Mouse (Mus musculus): ENCODE results near the gene Nop2. TPM values are rescaled to one million over a fixed set of nuclear protein-coding genes. Genes with fewer than 3 reads are reported as not detected.

Gene Nop2
- polyA plus RNA-seq, 1 experiment, result 24.5 TPM

GRCm38 (mm10) chr6:125149569-125149950, 17.9 kb downstream of the Nop2 start:
- H3K4me1 ChIP-seq, result peaks cover 81% of the 10 kb centered on the region
- TF ChIP-seq FLI1 (IDR thresholded peaks at IDR 0.05; ENCODE audit: low read length) (no peak), GATA1 (IDR thresholded peaks at IDR 0.05; ENCODE audit: borderline replicate concordance, low read length) (no peak)
- H3K27me3 ChIP-seq (replicated peaks), result no peaks in the 10 kb centered on the region
- peak overlapping the region; percentile 34 for H3K4me3 ChIP-seq (replicated peaks)
- H3K9me3 ChIP-seq, result no peaks in the 10 kb centered on the region
- H3K36me3 ChIP-seq (replicated peaks; ENCODE audit: low read length), result peaks cover 71% of the 10 kb centered on the region

DNA sequence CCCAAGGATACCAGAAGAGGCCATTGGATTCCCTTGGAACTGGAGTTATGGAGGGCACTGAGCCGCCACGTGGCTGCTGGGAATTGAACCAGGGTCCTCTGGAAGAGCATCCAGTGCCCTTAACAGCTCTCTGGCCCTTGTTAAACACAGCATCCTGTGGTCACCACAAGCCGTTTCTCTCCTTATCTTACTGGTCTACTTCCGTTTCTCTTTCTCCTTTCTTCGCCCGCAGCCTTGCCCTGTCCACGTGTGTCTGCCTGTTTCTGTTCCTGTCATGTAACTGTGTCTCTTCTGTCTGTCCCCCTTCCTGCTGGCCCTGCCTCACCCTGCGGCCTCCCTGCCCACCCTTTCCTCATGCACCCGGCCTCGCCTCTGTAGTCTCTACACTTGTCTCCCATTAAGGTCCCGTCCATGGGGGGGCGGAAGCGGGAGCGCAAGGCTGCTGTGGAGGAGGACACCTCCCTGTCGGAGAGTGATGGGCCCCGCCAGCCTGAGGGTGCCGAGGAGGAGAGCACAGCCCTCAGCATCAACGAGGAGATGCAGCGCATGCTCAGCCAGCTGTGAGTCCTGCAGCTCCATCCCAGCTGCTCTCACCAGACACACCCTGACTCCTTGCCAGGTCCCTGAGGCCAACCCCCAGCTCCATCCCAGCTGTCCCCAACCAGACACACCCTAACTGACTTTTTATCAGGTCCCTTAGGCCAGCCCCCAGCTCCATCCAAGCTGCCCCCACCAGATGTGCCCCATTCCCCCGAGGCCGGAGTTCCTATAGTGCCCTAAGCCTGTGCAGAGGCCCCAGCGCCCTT, 20.7 kb downstream of the Nop2 start:
- peaks cover 89% of the 10 kb centered on the region for H3K36me3 ChIP-seq (replicated peaks; ENCODE audit: low read length)
- peaks cover 71% of the 10 kb centered on the region for H3K4me1 ChIP-seq

GRCm38 (mm10) chr6:125153018-125153389, 21.3 kb downstream of the Nop2 start:
- Histone ChIP-seq H3K36me3 (replicated peaks; ENCODE audit: low read length) (peaks cover 92% of the 10 kb centered on the region), H3K27me3 (replicated peaks) (no peaks in the 10 kb centered on the region), H3K4me1 (peaks cover 65% of the 10 kb centered on the region), H3K4me3 (replicated peaks) (no peak overlapping the region), H3K9me3 (no peaks in the 10 kb centered on the region)
- TF ChIP-seq FLI1 (IDR thresholded peaks at IDR 0.05; ENCODE audit: low read length) (no peak), GATA1 (IDR thresholded peaks at IDR 0.05; ENCODE audit: borderline replicate concordance, low read length) (no peak)

More for the DNA sequence above, 20.7 kb downstream of the Nop2 start:
- H3K27me3 ChIP-seq (replicated peaks), result no peaks in the 10 kb centered on the region
- H3K4me3 ChIP-seq (replicated peaks), result peak overlapping the region; percentile 71
- no peaks in the 10 kb centered on the region for H3K9me3 ChIP-seq
- TF ChIP-seq GATA1 (IDR thresholded peaks at IDR 0.05; ENCODE audit: borderline replicate concordance, low read length), result no peak
- no peak for TF ChIP-seq FLI1 (IDR thresholded peaks at IDR 0.05; ENCODE audit: low read length)

DNA sequence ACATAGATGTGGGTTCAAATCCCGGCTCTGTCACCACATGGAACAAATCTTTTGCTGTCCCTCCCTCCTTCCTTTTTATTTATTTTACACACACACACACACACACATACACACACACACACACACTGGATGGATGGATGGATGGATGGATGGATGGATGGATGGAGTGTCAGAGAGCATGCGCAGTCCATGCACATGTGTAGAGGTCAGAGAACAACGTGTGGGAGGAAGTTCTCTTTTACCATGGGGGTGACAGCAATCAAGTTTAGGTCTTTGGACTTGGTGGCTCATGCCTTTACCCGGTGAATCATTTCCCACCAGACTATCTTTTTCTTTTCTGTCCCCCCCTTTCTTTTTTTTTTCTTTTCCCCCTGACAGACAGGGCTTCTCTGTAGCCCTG, 22.0 kb downstream of the Nop2 start:
- no peak for TF ChIP-seq FLI1 (IDR thresholded peaks at IDR 0.05; ENCODE audit: low read length)
- no peak for TF ChIP-seq GATA1 (IDR thresholded peaks at IDR 0.05; ENCODE audit: borderline replicate concordance, low read length)
- Histone ChIP-seq H3K4me1 (peaks cover 60% of the 10 kb centered on the region), H3K4me3 (replicated peaks) (no peak overlapping the region), H3K36me3 (replicated peaks; ENCODE audit: low read length) (peaks cover 89% of the 10 kb centered on the region), H3K27me3 (replicated peaks) (no peaks in the 10 kb centered on the region), H3K9me3 (no peaks in the 10 kb centered on the region)

DNA sequence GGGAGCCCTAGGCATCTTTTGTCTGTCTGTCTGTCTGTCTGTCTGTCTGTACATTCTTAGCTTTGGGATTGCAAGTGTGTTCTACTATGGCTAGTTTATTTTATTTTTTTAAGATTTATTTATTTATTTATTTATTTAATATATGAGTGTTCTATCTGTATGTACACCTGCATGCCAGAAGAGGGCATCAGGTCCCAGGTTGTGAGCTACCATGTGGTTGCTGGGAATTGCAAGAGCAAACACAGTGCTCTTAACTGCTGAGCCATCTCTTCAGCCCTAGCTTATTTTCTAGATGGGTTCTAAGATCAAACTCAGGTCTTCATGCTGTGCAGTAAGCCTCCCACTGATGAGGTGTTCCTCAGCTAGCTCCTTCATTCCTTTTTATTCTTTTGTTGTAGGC, 22.8 kb downstream of the Nop2 start:
- no peak for TF ChIP-seq FLI1 (IDR thresholded peaks at IDR 0.05; ENCODE audit: low read length)
- no peak for TF ChIP-seq GATA1 (IDR thresholded peaks at IDR 0.05; ENCODE audit: borderline replicate concordance, low read length)
- H3K27me3 ChIP-seq (replicated peaks), result no peaks in the 10 kb centered on the region
- peaks cover 89% of the 10 kb centered on the region for H3K36me3 ChIP-seq (replicated peaks; ENCODE audit: low read length)
- H3K4me3 ChIP-seq (replicated peaks), result no peak overlapping the region
- no peaks in the 10 kb centered on the region for H3K9me3 ChIP-seq
- H3K4me1 ChIP-seq, result peaks cover 59% of the 10 kb centered on the region

DNA sequence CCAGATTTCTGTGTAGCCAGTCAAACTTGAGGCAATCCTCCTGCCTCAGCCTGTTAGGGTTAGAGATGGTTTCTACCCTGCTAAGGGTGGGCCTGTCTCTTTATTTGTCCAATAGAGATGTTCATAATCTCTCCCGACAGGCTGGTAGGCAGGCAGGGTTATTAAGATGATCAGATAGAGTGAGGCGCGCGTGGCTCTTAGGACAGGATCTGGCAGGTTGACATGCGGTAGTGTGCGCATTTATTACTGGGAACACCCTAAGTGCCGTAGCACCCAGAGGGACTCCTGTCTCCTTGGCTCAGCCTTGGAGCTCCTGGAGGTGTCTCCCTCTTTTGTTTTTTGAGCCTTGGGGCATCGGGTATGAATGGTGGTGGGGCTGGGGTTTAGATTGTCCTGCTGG, 23.6 kb downstream of the Nop2 start:
- peaks cover 91% of the 10 kb centered on the region for H3K36me3 ChIP-seq (replicated peaks; ENCODE audit: low read length)
- H3K9me3 ChIP-seq, result no peaks in the 10 kb centered on the region
- peaks cover 61% of the 10 kb centered on the region for H3K4me1 ChIP-seq

GRCm38 (mm10) chr6:125156491-125156890, 24.8 kb downstream of the Nop2 start:
- Histone ChIP-seq H3K4me1 (peaks cover 67% of the 10 kb centered on the region), H3K9me3 (no peaks in the 10 kb centered on the region), H3K36me3 (replicated peaks; ENCODE audit: low read length) (peaks cover 92% of the 10 kb centered on the region), H3K27me3 (replicated peaks) (no peaks in the 10 kb centered on the region), H3K4me3 (replicated peaks) (no peak overlapping the region)
- no peak for TF ChIP-seq GATA1 (IDR thresholded peaks at IDR 0.05; ENCODE audit: borderline replicate concordance, low read length)
- no peak for TF ChIP-seq FLI1 (IDR thresholded peaks at IDR 0.05; ENCODE audit: low read length)

More for the DNA sequence above, 23.6 kb downstream of the Nop2 start:
- TF ChIP-seq FLI1 (IDR thresholded peaks at IDR 0.05; ENCODE audit: low read length) (no peak), GATA1 (IDR thresholded peaks at IDR 0.05; ENCODE audit: borderline replicate concordance, low read length) (no peak)
- no peak overlapping the region for H3K4me3 ChIP-seq (replicated peaks)
- H3K27me3 ChIP-seq (replicated peaks), result no peaks in the 10 kb centered on the region

DNA sequence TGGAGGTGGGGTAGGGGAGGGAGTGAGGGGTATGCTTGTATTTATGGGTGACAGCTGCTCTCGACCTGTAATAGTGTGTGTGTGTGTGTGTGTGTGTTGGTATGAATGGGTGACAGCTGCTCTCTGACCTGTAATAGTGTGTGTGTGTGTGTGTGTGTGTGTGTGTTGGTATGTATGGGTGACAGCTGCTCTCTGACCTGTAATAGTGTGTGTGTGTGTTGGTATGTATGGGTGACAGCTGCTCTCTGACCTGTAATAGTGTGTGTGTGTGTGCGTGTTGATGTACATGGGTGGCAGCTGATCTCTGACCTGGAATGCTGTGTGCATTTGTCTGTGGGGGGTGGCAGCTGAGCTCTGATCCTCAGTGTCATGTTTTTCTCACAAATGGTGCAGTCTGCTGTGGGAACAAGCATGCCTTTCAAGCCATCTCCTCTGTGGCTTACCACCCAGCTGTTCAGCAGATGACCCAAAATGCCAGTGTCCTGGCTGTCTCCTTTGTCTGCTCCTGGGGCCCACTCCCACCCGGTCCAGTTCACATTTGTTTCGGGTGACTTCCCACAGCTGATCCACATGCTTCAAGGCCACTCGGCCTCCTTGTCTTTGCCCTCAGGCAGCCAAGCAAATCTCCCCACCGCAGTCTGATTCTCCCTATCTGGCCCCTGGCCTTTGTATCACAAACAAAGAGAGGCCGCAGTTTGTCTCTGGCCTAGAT, 25.4 kb downstream of the Nop2 start:
- H3K9me3 ChIP-seq, result no peaks in the 10 kb centered on the region
- no peaks in the 10 kb centered on the region for H3K27me3 ChIP-seq (replicated peaks)
- peaks cover 92% of the 10 kb centered on the region for H3K36me3 ChIP-seq (replicated peaks; ENCODE audit: low read length)
- TF ChIP-seq FLI1 (IDR thresholded peaks at IDR 0.05; ENCODE audit: low read length) (no peak), GATA1 (IDR thresholded peaks at IDR 0.05; ENCODE audit: borderline replicate concordance, low read length) (no peak)
- no peak overlapping the region for H3K4me3 ChIP-seq (replicated peaks)
- H3K4me1 ChIP-seq, result peaks cover 63% of the 10 kb centered on the region

- Histone ChIP-seq H3K36me3 (replicated peaks; ENCODE audit: low read length) (peaks cover 88% of the 10 kb centered on the region), H3K4me1 (peaks cover 62% of the 10 kb centered on the region), H3K27me3 (replicated peaks) (no peaks in the 10 kb centered on the region), H3K4me3 (replicated peaks) (no peak overlapping the region), H3K9me3 (no peaks in the 10 kb centered on the region)
- TF ChIP-seq GATA1 (IDR thresholded peaks at IDR 0.05; ENCODE audit: borderline replicate concordance, low read length), result no peak
- no peak for TF ChIP-seq FLI1 (IDR thresholded peaks at IDR 0.05; ENCODE audit: low read length)
Measured at GRCm38 (mm10) chr6:125158944-125159492, 27.3 kb downstream of the Nop2 start.
